Mouse (Mus musculus): ENCODE measurements at regions not wholly inside any gene's neighbourhood (a gene's known extent, or its start where the extent isn't known, plus 50 kb on each side); places are given as distances from the start of the nearest gene placed in this dataset.

DNA sequence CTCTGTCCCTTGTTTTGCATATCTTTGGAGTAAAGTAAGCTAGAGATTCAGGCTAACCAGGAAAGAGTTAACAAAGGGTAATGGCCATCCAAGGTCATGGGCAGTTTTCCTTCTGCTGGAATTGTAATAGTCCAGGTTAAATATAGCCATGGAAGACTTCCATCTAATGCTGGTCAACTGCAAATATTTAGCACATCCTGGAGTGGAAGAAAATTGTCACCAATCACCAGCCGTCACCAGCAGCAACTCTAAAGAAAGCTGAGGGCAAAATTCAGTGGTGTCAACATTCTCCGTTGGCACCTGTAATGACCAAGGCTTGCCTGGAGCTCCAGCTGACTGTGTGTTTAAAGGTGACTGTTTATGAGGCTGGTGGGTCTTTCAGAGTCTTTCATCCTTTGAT, 2011.7 kb upstream of the Lrrc6 start:
- Histone ChIP-seq H3K36me3 (no peaks in the 10 kb centered on the region), H3K4me3 (no peak overlapping the region), H3K4me2 (replicated peaks) (no peak overlapping the region), H3K9ac (no peak overlapping the region), H3K27me3 (no peaks in the 10 kb centered on the region), H3K27ac (no peak overlapping the region), H3K9me3 (no peaks in the 10 kb centered on the region), H3K4me1 (no peaks in the 10 kb centered on the region)
- 81% methylated on average over 2 of the region's 2 CpGs for WGBS
- no peak for ATAC-seq (ENCODE audit: insufficient number of reproducible peaks, insufficient read depth, low FRiP score, low TSS enrichment)

DNA sequence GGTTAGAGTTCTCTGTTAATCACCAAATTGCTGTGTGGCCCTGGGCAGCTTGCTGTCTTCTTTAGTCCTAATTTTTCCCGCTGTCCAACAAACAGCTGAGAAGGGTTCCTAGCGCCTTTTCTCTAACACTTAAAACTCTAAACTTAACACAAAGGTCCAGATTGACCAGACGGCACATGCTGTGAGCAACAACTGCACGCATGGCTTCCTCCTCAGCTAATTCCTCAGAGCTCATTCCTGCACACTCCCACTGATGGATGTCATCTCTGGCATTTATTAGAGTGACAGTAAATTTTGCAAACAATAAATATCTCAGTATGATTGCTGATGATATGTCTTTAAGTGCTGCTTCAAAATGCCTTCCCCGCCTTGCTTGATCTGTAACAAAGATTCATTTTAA, 2007.5 kb upstream of the Lrrc6 start:
- 83% methylated on average over 5 of the region's 5 CpGs for WGBS
- no peaks in the 10 kb centered on the region for H3K4me1 ChIP-seq
- H3K27ac ChIP-seq: no peak overlapping the region
- no peak overlapping the region for H3K9ac ChIP-seq
- H3K4me2 ChIP-seq (replicated peaks): no peak overlapping the region
- H3K4me3 ChIP-seq: no peak overlapping the region
- no peaks in the 10 kb centered on the region for H3K27me3 ChIP-seq
- no peak for ATAC-seq (ENCODE audit: insufficient number of reproducible peaks, insufficient read depth, low FRiP score, low TSS enrichment)
- H3K36me3 ChIP-seq: no peaks in the 10 kb centered on the region
- no peaks in the 10 kb centered on the region for H3K9me3 ChIP-seq

DNA sequence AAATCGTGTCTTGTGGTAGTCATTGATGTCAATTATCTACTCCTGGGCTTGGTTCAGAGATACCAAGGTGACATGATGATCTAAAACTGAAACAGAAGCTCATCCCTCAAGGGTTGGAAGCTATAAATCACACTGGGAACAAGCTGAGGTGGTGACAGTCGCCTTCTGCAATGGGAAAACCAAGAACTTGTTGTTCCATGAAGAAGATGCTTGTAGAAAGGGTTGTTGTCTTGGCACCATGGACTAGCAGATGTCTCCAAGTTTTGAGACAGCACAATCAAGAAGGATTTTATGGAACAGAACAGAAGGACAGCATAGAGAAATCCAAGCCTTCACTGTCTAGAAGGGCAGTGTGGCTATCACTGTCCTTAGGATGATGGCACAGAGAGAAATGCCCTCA, 2005.4 kb upstream of the Lrrc6 start:
- no peak overlapping the region for H3K27ac ChIP-seq
- H3K27me3 ChIP-seq: no peaks in the 10 kb centered on the region
- no peak for ATAC-seq (ENCODE audit: insufficient number of reproducible peaks, insufficient read depth, low FRiP score, low TSS enrichment)
- WGBS: 71% methylated on average over 2 of the region's 2 CpGs
- H3K9me3 ChIP-seq: no peaks in the 10 kb centered on the region
- H3K4me1 ChIP-seq: no peaks in the 10 kb centered on the region
- H3K4me2 ChIP-seq (replicated peaks): no peak overlapping the region
- H3K4me3 ChIP-seq: no peak overlapping the region
- H3K36me3 ChIP-seq: no peaks in the 10 kb centered on the region
- no peak overlapping the region for H3K9ac ChIP-seq

DNA sequence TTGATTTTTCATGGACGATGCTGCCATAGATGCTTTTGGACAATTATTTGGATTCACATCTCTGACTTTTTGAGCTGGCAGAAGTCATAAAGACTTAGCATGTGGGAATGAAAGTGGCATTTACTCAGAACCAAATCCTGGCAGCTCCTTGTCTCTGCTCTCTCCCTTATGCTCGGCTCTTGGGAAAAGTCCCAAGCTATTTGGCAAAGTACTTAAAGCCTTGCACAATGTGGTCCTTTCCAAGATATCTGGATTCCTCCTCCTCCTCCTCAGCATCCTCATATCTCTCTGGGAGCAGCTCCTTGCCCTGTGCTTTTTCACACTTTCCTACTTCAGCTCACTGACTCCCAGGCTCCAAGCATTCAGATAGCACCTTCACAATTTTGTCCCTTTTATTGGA, 1995.7 kb upstream of the Lrrc6 start:
- WGBS: 89% methylated on average over 2 of the region's 2 CpGs
- H3K4me1 ChIP-seq: no peaks in the 10 kb centered on the region
- no peaks in the 10 kb centered on the region for H3K9me3 ChIP-seq
- H3K9ac ChIP-seq: no peak overlapping the region
- no peak overlapping the region for H3K4me3 ChIP-seq
- no peak for ATAC-seq (ENCODE audit: insufficient number of reproducible peaks, insufficient read depth, low FRiP score, low TSS enrichment)
- no peak overlapping the region for H3K4me2 ChIP-seq (replicated peaks)
- H3K27ac ChIP-seq: no peak overlapping the region
- H3K36me3 ChIP-seq: no peaks in the 10 kb centered on the region
- H3K27me3 ChIP-seq: no peaks in the 10 kb centered on the region

DNA sequence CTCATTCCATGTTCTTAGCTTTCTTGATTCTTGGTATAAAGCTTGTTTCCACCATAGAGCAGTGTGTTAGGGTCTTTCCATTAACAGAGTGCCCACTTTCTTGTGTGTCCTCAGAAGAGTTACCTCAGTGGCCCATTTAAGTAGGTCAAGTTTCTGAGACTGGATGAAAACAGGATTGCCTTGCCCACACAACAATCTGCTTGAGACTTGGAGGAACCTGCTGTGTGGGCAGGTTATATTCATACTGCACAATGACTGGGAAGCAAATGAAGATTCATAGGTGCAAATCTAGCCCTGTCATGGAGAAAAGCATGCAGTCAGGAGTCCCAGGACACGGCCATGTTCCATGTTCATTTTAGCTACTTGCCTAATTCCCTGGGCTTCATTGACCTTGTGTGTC, 1984.1 kb upstream of the Lrrc6 start:
- 53% methylated on average over 1 of the region's 1 CpGs for WGBS
- Histone ChIP-seq H3K4me1 (no peaks in the 10 kb centered on the region), H3K4me2 (replicated peaks) (no peak overlapping the region), H3K9ac (no peak overlapping the region), H3K36me3 (no peaks in the 10 kb centered on the region), H3K27me3 (no peaks in the 10 kb centered on the region), H3K4me3 (no peak overlapping the region), H3K9me3 (no peaks in the 10 kb centered on the region), H3K27ac (no peak overlapping the region)
- ATAC-seq (ENCODE audit: insufficient number of reproducible peaks, insufficient read depth, low FRiP score, low TSS enrichment): no peak

DNA sequence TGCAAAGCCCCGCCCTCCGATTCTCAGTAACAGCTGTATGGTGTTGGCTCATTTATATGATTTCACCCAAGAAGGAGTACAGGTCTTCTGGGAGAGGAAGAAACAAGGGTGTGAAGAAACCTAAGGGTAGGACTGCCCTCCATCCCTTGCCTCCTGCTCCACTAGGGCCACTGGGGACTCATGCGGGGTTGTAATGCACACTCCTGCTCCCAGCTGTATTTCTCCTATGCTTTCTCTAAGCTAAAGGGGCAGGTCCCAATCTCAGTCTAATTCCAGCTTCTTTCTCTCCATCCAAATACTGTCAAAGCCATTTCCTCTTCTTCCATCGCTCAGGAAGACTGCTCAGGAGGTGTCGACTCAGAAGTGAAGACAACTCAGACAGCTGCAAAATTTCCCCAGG, 1977.0 kb upstream of the Lrrc6 start:
- Histone ChIP-seq H3K4me3 (no peak overlapping the region), H3K4me2 (replicated peaks) (no peak overlapping the region), H3K27me3 (no peaks in the 10 kb centered on the region), H3K27ac (no peak overlapping the region), H3K4me1 (no peaks in the 10 kb centered on the region), H3K36me3 (no peaks in the 10 kb centered on the region), H3K9ac (no peak overlapping the region), H3K9me3 (no peaks in the 10 kb centered on the region)
- WGBS: 79% methylated on average over 5 of the region's 5 CpGs
- ATAC-seq (ENCODE audit: insufficient number of reproducible peaks, insufficient read depth, low FRiP score, low TSS enrichment): no peak

DNA sequence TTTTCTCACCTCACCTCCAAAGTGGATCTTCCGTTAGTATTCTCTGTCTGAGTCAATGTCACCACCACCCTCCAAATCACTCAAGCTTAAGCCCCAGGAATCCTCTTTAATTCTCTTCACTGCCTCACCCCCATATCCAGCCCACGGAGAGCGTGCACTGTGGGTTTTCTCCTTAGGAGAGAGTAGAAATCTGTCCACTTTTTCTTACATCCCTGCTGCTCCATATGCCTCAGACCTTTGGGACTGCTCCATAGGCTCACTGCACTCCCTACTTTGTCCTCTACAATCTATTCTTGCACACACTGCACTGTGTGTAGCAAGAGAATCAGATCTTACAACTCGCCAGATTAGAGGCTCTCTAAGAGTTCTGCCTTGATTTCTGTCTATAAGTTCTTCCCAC, 1971.2 kb upstream of the Lrrc6 start:
- Histone ChIP-seq H3K9ac (no peak overlapping the region), H3K4me2 (replicated peaks) (no peak overlapping the region), H3K27me3 (no peaks in the 10 kb centered on the region), H3K36me3 (no peaks in the 10 kb centered on the region), H3K9me3 (no peaks in the 10 kb centered on the region), H3K27ac (no peak overlapping the region), H3K4me1 (no peaks in the 10 kb centered on the region), H3K4me3 (no peak overlapping the region)
- ATAC-seq (ENCODE audit: insufficient number of reproducible peaks, insufficient read depth, low FRiP score, low TSS enrichment): no peak
- 94% methylated on average over 4 of the region's 4 CpGs for WGBS

DNA sequence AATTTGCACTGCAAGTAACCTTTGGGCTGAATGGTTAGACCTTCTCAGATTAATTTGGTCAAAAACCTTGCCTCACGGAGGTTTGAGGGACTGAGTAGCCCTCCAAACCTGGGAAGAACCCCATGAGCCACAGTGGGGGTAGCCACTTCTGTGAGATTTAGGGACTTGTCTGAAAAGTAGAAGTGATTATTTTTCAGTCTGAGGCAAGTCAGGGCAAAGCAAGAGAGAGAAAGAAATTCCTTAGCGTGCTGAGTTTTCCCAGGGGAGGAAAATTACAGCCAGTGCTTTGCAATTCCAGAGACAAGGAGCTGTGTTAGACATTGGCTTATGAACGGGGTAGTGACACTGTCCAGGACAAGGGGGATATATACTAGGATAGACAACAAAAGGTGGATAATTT, 1962.1 kb upstream of the Lrrc6 start:
- 28% methylated on average over 3 of the region's 3 CpGs for WGBS
- Histone ChIP-seq H3K4me1 (no peaks in the 10 kb centered on the region), H3K4me3 (no peak overlapping the region), H3K27me3 (no peaks in the 10 kb centered on the region), H3K9ac (no peak overlapping the region), H3K4me2 (replicated peaks) (no peak overlapping the region), H3K9me3 (no peaks in the 10 kb centered on the region), H3K27ac (no peak overlapping the region), H3K36me3 (no peaks in the 10 kb centered on the region)
- ATAC-seq (ENCODE audit: insufficient number of reproducible peaks, insufficient read depth, low FRiP score, low TSS enrichment): no peak

DNA sequence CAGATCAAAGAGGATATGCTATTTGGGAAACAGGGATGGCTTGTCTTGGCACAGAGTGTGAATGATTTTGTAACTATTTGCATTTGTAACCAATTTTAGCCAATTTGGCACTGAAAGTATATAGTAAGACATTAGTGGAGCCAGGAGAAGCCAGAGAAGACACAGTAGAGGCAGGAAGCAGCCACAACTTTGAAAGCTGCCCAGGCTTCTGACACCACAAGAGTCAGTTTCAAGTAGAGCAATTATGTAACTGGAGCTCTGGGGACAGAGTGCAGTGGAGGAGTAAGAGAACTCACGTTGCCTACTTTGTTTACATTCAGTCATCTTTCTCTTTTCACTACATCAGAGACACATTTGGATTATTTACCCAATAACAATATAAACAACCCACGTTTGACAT, 1956.5 kb upstream of the Lrrc6 start:
- 43% methylated on average over 2 of the region's 2 CpGs for WGBS
- Histone ChIP-seq H3K4me2 (replicated peaks) (no peak overlapping the region), H3K36me3 (no peaks in the 10 kb centered on the region), H3K27me3 (no peaks in the 10 kb centered on the region), H3K9ac (no peak overlapping the region), H3K4me1 (no peaks in the 10 kb centered on the region), H3K9me3 (no peaks in the 10 kb centered on the region), H3K4me3 (no peak overlapping the region), H3K27ac (no peak overlapping the region)
- ATAC-seq (ENCODE audit: insufficient number of reproducible peaks, insufficient read depth, low FRiP score, low TSS enrichment): no peak

DNA sequence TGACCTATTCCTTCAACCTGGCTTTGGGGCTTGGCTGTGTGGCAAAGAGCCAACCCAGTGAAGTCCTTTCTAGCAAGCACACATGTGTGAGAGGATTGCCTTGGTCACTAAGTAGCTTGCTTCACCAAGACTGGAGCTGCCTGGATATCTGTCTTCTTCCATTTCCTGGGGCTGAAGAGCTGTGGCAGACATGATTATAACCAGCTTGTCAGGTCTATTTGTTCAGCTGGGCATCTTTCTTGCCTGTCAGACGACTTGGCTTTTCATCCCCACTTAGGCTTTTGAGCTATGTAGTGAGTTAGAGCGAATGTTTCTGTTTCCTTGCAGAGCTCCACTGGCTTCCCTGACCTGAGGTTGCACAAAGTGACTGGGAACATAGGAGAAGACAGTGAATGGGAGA, 1951.3 kb upstream of the Lrrc6 start:
- WGBS: 26% methylated on average over 2 of the region's 2 CpGs
- no peaks in the 10 kb centered on the region for H3K27me3 ChIP-seq
- no peak for ATAC-seq (ENCODE audit: insufficient number of reproducible peaks, insufficient read depth, low FRiP score, low TSS enrichment)

DNA sequence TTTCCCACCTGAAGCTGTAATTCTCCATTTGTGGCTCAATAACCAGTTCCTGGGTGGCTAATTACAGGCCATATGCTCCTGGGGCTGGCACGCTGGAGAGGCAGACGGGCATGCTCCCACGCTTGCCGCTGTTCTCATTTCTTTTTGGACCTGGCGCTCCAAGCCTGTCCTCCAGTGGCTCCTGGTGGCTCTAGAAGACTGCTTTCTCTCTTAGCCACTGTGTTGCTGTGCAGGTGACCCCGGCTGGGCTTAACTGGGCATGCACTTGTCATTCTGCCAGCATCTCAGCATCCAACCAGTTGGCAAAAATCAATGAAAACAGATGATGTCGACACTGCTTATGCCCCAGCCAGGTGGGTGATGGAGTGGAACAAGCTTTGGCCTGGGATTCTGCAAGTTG, 1944.6 kb upstream of the Lrrc6 start:
- H3K4me2 ChIP-seq (replicated peaks): no peak overlapping the region
- H3K4me1 ChIP-seq: no peaks in the 10 kb centered on the region
- 82% methylated on average over 7 of the region's 7 CpGs for WGBS
- H3K9me3 ChIP-seq: no peaks in the 10 kb centered on the region
- H3K27me3 ChIP-seq: no peaks in the 10 kb centered on the region
- H3K4me3 ChIP-seq: no peak overlapping the region
- ATAC-seq (ENCODE audit: insufficient number of reproducible peaks, insufficient read depth, low FRiP score, low TSS enrichment): no peak
- no peaks in the 10 kb centered on the region for H3K36me3 ChIP-seq
- no peak overlapping the region for H3K9ac ChIP-seq
- H3K27ac ChIP-seq: no peak overlapping the region

More for the DNA sequence above, 1951.3 kb upstream of the Lrrc6 start:
- Histone ChIP-seq H3K9me3 (no peaks in the 10 kb centered on the region), H3K4me3 (no peak overlapping the region), H3K4me1 (no peaks in the 10 kb centered on the region), H3K36me3 (no peaks in the 10 kb centered on the region), H3K27ac (no peak overlapping the region), H3K9ac (no peak overlapping the region), H3K4me2 (replicated peaks) (no peak overlapping the region)

DNA sequence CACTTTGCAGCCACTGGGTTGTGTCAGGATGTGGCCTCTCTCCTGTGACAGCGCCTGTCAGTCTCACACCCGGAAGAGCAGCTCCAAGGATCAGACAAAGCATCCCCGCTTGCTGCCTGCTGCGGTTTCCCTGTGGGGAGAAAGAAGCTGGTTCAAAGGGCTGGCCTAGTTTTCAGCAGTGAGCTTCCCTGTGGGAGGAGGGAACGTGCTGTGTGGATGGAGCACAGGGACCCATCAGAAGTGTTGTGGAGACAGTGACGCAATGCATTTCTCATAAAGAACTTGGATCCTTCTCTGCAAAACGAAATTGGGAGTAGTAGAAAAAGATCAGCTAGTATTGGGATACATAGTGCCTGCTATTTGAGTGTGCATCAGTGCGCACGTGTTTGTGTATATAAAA, 1939.9 kb upstream of the Lrrc6 start:
- Histone ChIP-seq H3K36me3 (no peaks in the 10 kb centered on the region), H3K9me3 (no peaks in the 10 kb centered on the region), H3K27me3 (no peaks in the 10 kb centered on the region), H3K4me1 (no peaks in the 10 kb centered on the region), H3K4me2 (replicated peaks) (no peak overlapping the region), H3K4me3 (no peak overlapping the region), H3K27ac (no peak overlapping the region), H3K9ac (no peak overlapping the region)
- 0 out of 2 replicates have a peak, but pooled peaks have one; percentile 22 for ATAC-seq (ENCODE audit: insufficient number of reproducible peaks, insufficient read depth, low FRiP score, low TSS enrichment)
- 56% methylated on average over 9 of the region's 9 CpGs for WGBS

DNA sequence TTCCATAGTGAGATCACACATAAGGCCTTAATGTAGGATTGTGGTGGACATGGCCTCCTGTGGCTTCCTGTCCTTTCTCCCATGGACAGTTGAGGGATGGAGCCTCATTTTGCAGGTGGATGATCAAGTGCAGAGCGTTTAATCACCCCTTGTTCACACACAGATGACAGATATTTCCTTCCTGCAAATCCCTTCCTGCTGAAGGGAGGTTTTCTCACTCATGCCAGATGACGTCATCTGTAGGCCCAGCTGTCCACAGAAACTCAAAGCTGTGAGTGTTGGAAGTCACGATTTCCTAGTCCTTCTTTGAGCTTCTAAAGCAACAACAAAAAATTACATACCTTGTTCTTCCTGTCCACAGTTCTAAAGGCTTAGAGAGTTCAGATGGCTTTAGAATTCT, 1935.3 kb upstream of the Lrrc6 start:
- no peaks in the 10 kb centered on the region for H3K27me3 ChIP-seq
- no peak overlapping the region for H3K27ac ChIP-seq
- H3K9me3 ChIP-seq: no peaks in the 10 kb centered on the region
- no peaks in the 10 kb centered on the region for H3K4me1 ChIP-seq
- ATAC-seq (ENCODE audit: insufficient number of reproducible peaks, insufficient read depth, low FRiP score, low TSS enrichment): no peak
- H3K36me3 ChIP-seq: no peaks in the 10 kb centered on the region
- no peak overlapping the region for H3K4me3 ChIP-seq
- no peak overlapping the region for H3K4me2 ChIP-seq (replicated peaks)
- WGBS: 56% methylated on average over 3 of the region's 3 CpGs
- no peak overlapping the region for H3K9ac ChIP-seq
